Mouse (Mus musculus): Measurements from ENCODE around the gene Cdh23.

Cdh23 gene

DNA sequence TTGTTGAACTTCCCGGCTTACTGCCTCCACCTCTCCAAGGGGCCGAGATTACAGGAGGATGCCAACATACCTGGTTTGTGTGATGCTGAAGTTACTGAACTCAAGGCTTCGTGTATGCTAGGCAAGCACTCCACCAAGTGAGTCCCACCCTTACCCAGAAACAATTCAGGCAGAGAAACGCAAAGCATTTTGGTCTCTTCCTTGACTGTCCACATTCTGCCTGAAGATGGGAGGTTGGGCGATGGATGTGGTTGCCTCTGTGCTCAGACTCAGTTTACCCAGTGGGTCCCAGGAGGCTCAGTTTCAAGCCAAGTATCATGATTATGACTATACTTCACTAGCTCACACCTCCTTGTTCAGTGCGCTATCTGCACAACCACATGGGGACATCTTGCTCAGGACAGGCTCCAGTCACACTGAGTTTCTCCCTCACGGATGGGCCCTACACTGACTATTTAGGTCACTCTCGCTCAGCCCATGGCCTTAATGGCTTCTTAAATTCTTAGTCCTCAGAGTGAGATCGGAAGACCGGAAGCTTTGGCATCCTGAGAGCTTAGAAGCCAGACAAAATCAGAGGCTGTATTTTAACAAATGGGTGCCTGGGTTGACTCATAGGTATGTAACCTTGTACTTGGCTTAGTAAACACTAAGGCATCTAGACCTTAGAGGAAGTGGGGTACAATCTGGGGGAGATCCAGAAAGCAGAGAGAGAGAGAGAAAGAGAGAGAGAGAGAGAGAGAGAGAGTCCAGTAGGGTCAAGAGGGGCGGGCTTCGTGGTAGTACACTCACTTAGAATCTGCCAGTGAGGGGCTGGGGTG, 118.2 kb downstream of the Cdh23 start:
- no peak for DNase-seq (ENCODE audit: low spot score)

DNA sequence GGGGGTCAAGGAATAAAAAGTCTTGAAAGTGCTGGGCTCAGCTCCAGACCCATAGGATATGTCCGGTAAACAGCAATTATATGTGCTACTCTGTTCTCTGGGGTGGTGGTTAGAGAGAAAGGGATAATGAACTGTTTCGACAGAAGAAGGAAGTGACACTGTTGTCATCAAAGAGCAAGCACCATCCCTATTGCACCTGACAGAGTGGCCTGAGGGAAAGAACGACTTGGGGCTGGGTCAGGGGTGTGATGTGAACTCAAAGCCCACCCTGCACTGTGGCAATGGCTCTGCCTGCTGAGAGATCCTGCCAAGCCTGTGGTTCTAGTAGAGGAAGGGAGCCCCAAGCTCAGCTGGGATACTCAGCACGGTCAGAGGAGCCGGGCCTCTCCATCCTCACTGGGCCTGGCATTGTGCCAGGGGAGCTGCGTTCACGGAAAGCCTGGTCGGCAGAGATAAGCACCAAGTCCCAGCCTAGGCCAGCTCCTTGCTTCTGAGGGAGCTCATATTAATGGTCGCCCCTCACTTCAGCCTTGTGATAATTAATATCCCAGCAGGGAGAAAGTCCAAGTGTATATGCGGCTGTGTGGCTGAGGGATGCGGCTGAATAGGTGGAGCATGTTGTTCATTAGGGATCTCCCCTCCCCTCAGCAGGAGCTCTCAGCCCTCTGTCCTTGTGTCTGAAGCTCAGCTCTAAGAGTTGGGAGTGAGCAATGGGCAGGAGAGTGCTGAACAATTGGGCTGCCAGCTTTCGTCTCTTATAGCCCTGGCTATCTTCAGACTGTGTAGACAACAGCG, 119.0 kb downstream of the Cdh23 start:
- DNase-seq (ENCODE audit: low spot score), result peak; percentile 47

DNA sequence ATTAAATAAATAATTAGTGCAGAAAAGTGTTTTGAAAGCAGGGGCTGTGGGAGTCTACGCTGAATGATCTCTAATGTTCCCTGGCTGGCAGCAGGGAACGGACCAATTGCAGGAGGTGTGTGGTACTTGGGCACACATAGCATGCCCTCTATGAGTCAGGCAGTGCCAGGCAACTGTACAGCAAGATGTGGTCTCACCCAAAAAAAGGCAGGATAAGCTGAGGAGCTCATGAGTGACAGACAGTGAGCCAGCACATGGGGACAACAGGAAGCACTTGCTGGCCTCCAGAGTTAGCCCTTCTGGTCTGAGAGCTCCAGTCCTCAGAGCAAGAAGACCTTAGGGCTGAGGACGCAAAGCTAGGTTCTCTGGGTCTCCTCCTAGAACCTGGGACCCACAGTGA, 121.4 kb downstream of the Cdh23 start:
- DNase-seq (ENCODE audit: low spot score), result no peak

DNA sequence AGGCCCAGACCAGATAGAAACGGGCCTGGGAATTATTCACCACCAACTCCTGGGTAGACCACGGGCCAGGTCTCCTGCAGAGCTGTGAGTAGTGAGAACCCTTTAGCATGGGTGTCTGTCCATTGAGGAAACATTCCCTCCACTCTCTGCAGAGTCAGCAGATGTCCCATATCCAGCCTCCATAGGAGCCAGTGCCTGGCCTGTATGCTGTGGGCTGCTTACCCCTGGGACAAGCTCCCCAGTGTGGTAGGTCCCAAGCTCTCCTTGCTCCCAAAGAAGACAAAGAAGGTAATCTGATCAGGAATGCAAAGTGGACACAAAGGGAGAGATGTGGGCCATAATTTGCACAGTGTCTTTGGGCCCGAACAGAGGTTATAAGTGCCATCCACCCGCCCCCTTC, 124.8 kb downstream of the Cdh23 start:
- DNase-seq (ENCODE audit: low spot score), result no peak

DNA sequence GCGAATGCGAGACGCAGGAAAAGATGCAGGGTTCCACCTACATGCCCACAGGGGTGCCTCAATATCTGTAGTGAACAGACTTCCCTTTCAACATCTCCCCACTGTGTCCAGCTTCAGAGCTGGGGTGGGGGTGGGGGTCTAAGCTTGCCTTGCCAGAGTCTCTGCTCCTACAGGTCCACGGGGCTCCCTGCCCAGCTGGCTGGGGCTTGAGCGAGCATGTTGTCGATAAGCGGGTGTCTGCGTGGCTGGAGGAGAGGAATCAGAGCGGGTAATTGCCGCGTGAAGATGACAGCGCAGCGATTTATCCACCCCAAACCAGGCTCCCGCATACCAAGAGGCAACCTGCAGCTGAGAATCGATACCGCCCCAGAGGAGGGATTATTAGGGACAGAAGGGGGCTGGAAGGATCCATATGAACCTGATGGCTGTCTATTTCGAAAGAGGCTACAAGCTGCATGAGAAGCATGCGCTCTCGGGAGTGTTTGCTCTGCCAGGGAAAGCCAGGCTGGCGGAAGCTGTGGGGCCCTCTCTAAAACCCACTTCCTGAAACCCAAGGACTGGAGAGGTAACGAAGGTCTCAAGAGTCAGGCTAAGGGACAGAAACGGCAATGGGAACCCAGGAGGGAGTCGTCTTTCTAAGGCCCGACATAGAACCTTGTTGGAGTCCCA, 129.8 kb downstream of the Cdh23 start:
- peak; percentile 58 for DNase-seq (ENCODE audit: low spot score)

DNA sequence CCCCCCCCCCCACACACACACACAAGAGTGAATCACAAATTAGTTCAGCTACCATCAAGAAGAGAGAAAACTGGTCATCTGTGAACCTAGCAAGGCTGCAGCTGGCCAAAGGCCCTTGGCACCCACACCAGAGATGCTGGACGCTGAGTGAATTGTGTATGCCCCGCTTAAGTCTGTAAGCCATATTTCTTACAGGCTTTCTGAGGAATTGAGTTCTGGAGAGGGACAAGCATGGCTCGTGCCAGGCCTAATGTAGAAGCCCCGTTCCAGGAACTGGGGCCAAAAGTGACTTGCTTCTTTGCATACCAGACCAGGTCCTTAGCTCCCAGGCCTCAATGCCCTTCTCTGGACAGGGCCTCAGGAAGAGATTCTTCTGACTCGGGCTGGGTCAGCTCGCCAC, 132.2 kb downstream of the Cdh23 start:
- no peak for DNase-seq (ENCODE audit: low spot score)

DNA sequence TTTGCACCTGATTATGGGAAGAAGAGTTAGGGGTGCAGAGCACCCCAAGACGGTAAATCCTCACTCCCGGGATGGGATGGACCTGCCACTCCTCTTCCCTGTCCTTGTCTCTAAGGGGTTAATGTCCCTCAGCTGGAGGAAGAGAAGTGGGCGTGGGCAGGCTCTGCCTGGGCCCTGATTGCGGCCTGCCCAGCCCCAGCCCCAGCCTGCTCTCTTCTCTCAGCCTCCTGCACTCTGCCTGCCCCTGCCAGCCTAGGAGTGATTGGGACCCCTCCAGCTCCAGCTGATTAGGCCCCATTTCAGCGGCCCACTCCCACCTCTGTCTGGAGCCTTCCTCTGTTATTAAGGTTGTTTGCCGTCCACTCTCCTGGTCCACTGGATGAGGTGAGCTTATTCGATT, 133.3 kb downstream of the Cdh23 start:
- DNase-seq (ENCODE audit: low spot score), result peak; percentile 39

DNA sequence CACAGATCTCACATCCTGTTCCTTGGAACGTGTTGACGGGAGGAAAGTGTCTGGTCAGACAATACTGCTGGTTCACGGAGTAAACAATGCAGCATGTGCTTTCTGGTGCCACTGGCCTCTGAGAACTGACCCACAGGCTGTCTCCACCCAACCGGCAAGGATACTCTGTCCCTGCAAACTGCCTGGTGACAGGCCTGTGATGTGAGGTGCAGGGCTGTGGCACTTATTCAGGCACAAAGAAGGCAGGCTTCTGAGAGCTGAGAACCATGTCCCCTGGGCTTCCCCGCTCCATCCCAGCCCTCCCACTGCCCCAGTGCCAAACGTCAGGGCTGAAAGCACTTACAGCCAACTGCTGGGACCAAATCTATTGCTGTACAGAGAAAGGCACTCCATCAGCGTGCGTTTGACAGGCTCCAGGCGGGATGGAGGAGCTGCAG, 137.8 kb downstream of the Cdh23 start:
- peak; percentile 43 for DNase-seq (ENCODE audit: low spot score)

DNA sequence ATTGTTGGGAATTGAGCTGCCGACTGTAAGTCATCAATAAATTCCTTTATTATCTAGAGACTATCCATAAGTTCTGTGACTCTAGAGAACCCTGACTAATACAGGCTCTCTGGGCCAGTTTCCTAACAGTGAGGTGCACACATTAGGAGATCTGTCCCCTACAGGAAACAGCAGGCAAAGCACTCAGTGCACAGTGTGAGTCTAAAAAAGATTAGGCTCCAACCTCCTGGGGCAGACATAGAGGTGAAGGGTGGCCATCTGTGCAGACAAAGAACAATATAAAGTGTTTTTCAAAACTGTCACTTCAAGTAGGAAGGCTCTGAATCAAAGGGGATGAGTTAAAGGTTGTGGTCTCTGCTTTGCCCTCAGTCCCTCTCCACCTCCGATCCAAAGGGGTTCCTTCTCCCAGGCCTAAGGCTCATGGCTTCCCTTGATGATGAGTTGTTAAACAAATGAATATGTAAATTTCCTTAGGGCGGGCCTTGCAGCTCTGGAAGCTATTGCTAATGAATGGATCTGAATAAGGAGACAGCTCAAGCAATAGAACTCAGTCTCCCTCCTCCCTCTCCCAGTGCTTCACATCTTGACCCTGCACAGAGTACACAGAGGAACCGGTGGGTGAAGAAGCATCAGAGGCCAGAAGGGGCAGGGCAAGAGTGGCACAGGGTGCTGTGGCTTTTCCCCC, 143.2 kb downstream of the Cdh23 start:
- no peak for DNase-seq (ENCODE audit: low spot score)

DNA sequence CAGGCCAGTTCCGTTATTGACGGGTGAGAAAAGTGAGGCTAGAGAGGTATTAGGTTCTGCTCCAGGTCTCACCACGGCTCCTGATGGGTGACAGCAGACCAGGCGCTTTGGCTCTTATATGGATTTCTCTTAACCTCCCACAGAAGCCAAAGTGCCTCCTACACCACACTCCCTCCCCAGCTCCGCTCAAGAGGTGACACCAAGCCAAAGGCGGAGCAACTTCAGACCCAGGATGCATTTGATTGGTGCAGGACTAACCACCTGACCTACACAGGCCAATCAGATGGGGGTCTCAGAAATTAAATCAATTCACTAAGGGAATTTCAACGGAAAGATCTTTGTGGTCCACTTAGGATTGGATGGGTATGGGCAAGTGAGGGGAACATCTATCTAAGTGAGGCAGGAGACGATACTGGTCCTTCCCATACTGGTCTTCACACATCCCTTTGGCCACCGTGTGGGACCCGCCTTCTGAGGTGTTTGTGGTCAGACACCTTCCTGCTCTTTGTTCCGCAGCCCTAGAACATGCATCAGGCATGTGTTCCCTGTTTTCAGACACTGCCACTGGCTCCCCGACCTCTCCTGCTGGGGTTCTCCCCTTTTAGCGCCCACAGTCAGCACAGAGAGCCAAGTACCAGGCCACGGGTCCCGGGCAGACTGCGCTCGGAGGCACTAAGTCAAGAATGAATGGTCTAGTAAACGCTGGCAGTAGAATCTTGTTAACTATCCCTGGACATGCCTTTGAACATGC, 157.0 kb downstream of the Cdh23 start:
- no peak for DNase-seq (ENCODE audit: low spot score)

DNA sequence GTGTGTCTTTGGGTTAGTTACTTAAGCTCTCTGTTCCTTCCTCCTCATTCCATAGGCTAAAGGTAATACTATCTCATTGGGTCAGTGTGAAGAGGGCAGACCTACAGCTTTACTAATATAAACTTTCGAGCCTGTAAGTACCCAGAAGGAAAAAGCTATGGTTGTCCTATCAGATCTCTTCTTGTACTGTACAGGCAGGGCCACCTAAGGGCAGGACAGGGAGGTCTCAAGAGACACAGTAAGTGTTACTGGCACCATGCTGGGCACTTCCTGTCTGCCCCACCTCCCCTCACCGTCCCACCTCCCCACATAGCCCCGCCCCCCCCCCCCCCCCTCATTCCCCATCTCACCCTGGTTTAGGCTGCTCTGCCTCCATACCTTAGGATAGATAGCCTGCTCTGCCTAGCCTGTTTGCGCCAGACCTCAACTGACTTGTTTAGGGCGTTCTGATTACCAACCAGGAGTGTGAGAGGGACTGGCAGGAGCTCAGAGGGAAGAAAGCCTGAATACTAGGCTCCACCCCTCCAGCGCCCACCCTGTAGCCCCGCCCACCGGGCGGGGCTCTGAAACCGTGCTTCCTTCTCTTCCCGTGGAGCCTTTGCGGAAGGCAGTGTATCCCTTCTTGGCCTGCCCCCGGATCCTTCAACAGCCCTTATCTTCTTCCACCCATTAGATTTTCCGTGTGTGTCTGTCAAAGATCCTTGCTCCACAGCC, 160.0 kb downstream of the Cdh23 start:
- peak; percentile 54 for DNase-seq (ENCODE audit: low spot score)

DNA sequence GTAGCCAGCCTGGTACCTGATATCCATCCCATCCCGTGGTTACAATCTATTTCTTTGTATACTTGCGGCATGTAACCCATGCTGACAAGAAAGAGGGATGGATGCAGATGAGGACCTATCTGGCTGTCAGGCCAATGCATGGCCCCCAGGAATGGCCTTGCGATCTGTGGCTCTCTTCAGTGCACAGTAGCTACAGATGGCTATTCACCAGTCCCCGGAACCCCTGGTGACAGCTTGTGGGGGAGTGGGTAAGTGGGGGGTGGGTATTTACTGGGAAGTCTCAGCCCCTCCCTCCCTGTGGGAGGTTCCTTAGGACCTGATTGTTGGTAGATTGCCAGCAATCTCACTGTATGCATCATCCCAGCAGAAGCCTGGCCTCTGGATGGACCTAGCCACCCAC, 163.8 kb downstream of the Cdh23 start:
- no peak for DNase-seq (ENCODE audit: low spot score)

DNA sequence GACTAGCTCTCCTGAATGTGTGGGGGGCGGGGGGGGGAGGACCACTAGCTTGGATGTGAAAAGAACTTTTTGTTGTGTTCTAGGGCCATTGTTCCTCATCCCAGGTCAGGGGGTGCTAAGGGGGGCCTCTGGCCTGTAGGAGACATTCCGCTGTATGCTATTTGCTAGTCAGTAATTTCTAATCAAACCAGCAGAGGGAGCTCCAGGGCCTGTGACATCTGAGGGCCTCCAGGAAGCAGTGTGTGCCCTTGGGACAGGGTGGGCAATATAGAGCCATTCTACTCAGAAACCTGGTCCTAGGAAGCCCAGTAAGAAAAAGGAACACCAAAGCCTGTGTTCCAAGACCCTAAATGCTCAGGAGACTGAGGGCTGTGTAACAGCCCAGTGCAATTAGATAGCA, 164.9 kb downstream of the Cdh23 start:
- peak; percentile 93 for DNase-seq (ENCODE audit: low spot score)

DNA sequence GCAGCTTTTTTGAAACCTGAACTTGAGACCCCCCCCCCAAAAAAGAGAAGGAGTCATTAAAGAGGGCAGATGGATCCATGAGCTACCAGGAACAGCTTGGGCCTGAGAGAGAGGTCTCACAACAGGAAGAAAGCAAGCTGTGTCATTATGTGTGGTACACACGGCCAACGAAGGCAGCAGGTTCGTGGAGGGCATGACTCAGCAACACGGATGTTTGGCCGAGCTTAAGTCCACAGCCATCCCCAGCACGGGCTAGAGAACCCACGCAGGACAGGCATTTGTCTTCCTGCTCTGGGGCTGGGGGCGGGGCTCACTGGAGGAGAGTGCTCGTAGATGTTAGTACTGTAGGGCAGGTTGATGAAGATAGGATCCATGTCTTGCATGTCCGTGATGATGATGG, 165.7 kb downstream of the Cdh23 start:
- no peak for DNase-seq (ENCODE audit: low spot score)

DNA sequence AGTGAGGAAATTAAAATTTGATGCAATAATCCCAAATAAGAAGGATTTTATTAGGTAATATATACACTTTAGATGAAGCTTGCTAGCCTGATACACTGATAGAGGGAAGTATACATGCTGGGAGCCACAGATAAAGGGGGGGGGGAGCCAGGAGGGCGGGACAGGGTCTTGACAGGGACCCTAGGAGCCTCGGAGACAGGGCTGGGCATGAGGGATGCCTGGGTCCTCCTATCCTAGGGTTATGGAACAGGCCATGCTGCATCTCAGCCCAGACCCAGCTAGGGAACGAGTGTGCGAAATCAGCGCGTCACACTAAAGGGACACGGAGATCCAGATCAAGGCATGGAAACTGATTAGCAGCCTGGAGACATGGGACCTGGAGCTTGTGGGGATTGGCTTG, 168.3 kb downstream of the Cdh23 start:
- no peak for DNase-seq (ENCODE audit: low spot score)

DNA sequence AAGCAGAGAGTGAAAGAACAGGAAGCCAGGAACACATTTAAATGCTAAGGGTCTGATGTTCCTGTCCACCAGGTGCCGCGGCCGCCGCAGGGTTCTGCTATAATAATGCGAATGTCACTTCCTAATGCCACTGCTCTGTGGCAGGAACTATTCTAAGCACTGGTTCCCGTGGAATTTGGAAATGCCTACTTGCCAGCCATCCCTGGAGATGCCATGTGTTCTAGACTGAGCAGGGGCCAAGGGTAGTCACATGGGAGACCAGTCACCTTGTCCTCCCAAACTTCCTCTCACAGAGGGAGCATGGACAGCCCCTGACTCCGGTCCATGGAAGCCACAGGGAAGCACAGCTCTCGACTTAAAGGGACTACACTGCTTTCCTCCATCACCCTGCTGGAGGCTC, 171.2 kb downstream of the Cdh23 start:
- DNase-seq (ENCODE audit: low spot score), result no peak

DNA sequence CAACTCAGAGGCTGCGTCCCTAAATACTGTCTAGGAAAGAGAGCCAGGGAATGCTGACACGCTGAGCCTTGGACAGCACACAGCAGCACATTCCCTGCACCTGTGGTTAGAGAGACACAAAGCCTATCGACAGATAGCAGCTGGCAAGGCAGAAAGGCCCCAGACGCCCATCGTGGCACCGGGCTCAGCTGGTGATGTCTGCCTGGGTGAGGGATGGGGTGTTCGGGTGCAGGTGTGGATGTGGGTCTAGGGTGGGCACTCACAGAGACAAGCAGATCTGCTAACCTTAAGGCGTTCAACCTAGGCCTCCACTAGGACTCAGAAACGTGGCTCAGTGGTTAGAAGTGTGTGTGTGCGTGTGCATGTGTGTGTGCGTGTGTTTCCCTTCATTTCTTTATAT, 180.0 kb downstream of the Cdh23 start:
- no peak for DNase-seq (ENCODE audit: low spot score)

DNA sequence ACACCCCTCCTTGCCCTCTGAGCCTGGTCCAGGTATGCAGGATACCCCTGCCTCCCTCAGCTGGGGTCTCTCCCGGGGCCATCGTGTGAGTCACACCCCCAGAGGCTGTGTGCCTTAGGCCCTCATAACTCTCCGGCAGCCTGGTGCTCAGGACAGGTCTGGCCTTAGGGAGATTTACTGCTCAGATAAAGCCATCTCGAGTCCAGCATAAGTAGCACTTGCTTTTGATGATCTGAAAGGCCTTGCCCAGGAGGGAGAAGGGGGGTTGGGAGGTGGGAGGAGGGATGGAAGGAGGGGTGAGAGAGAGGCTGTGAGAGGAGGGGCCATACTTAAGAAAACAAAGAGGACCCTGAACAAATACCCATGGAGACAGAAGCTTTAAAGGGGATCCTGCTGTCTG, 197.8 kb downstream of the Cdh23 start:
- DNase-seq (ENCODE audit: low spot score), result no peak

DNA sequence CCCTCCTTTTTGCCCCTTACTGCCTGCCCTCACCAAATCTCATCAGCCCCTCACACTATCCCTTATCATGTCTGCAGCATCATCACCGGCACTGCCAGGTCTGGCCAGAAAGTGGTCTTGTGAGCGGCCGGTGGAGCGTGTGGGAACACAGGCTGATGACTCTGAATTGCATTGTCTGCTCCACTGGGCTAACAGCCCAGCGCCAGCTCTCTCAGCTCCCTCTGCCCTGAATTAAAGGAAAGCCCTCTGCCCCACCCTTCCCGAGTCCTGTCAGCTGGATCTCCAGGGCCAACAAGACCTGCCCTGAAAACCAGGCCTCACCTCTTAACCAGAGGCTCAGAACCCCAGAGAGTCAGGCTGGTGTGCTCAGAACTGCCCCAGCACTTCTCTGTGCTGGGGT, 201.2 kb downstream of the Cdh23 start:
- peak; percentile 73 for DNase-seq (ENCODE audit: low spot score)

DNA sequence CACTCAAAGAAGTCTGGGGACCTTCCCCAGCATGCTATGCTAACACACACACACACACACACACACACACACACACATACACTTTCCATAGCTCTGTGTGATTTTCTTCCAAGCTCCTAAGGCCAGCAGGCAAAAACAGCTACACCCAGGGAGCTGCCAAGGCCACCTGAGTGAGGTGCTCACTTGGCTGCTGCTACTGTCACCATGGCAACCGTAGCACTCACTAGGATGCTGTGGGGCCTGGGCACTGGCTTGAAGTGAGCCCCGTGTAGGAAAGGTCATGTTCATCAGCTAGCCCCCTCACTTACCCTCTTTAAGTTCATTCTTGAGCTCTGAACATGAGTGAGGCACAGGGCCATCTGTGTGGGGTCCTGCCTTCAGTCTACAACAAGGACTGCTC, 204.8 kb downstream of the Cdh23 start:
- no peak for DNase-seq (ENCODE audit: low spot score)

DNA sequence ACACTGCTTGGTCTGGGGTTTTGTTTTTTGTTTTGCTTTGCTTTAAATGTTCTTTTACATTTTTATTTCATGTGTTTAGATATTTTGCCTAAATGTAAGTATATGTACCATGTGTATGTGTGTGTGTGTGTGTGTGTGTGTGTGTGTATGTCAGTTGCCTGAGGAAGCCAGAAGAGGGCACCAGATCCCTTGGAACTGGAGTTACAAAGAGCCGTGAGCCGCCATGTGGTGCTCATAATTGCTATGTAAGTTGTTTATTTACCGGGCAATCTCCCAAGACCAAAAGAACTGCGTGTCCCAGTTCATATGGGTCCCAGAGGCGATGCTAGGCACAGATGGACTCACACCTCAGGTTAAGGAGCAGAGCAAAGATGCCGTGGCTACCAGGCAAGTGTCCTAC, 214.9 kb downstream of the Cdh23 start:
- no peak for DNase-seq (ENCODE audit: low spot score)

Data from retina, embryonic 14.5 days (tissue).